Mouse (Mus musculus) Patski (cell line): ENCODE measurements around the gene Agrp. TPM values are rescaled to one million over a fixed set of nuclear protein-coding genes. Genes with fewer than 3 reads are reported as not detected.
A peak's percentile ranks its signal among the peaks of the same experiment; 100 is the strongest.
"Not testable (repeated sequence)": the region's sequence is repeated elsewhere in the genome, so short reads cannot be mapped to it uniquely, and the experiment has no call there.

Experiments
- ATAC-seq: fragments of 100-300 bp; one replicate; pipeline ENCODE4 v1.8.0; 2021
- CTCF ChIA-PET: fragments of 350-600 bp; sonication (Branson Sonifier 250); formaldehyde crosslinking; loops from one replicate; lab custom pipeline; 2022; ENCODE audit warnings: inconsistent platforms; lab: Charles Lee
- POLR2A ChIA-PET: fragments of 350-600 bp; sonication (Branson Sonifier 250); formaldehyde crosslinking; loops from one replicate; lab custom pipeline; 2022; ENCODE audit warnings: antibody characterized with exemption, inconsistent platforms; lab: Charles Lee
- DNase-seq: peaks from one replicate; pipeline ENCODE4 v3.0.0-alpha.2; 2011; ENCODE audit warnings: low read depth, low spot score
- H3K27me3 ChIP-seq: fragments of 371-371 bp; one replicate; pipeline ENCODE4 v1.5.1; 2021
- CTCF ChIP-seq: fragments of 100-300 bp; IDR thresholded peaks from one replicate; pipeline ENCODE4 v1.5.1; 2021
- in situ Hi-C: fragments of 300-500 bp; cut with MboI; formaldehyde crosslinking; loops from 3 replicates; pipeline ENCODE4 v1.11.1; 2018; ENCODE audit warnings: low pct_unique_long_range_greater_than_20kb, mixed read lengths
- polyA plus RNA-seq: library from polyadenylated mRNA; unstranded; gene quantifications from one replicate; pipeline ENCODE4 v1.2.3, GENCODE M21; 2021

Agrp gene
- polyA plus RNA-seq, 1 experiment from 2014 or later, result 0.30 TPM

DNA sequence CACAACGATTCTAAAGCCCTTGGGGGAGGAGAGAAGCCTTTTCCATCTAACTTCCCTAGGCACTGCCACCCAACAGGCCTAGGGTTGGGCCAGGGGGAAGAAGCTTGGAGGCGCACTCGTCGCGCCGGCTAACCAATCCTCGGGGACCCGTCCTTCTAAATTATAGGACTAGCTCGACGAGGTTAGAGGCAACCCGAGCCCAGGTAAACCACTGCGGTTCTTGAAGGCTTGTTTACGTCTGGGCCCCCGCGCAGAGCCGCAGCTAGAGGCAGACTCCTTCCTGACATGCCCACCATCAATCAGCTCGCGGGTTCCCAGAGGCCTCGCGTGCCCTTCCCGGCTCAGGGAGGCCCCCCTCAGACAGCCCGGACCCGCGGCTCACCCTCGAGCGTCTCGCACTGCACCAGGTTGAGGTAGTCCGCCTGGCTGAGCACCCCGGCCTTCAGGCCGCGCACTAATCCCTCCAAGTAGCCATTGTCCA lies 71.8 kb downstream of the Agrp start:
- in situ Hi-C loops, result no loop called here
- CTCF ChIA-PET, result interaction anchor here (1.2 to 3.1 kb wide), 5 partner anchors 46 to 81 kb away, joined by 4 to 9 read pairs (median 5); no protein-coding TSS in a partner anchor
- POLR2A ChIA-PET, result interaction anchor here (0.9 to 1.5 kb wide), 5 partner anchors 10 to 81 kb away, joined by 3 to 6 read pairs (median 4); no protein-coding TSS in a partner anchor
- no peak for TF ChIP-seq CTCF
- DNase-seq, result no peak
- H3K27me3 ChIP-seq, result no peaks in the 10 kb centered on the region
- ATAC-seq, result peak; percentile 26

- H3K27me3 ChIP-seq, ATAC-seq, in situ Hi-C loops, DNase-seq: not testable (repeated sequence)
- peak; percentile 40 for TF ChIP-seq CTCF
- ChIA-PET CTCF (interaction anchor here (1.0 to 3.1 kb wide), 7 partner anchors 11 to 139 kb away, joined by 3 to 9 read pairs (median 5); no protein-coding TSS in a partner anchor), POLR2A (interaction anchor here (0.9 to 1.5 kb wide), 3 partner anchors 29 to 80 kb away, joined by 3 to 4 read pairs (median 3); no protein-coding TSS in a partner anchor)
Measured at GRCm38 (mm10) chr8:105564573-105565229, 72.5 kb downstream of the Agrp start.

DNA sequence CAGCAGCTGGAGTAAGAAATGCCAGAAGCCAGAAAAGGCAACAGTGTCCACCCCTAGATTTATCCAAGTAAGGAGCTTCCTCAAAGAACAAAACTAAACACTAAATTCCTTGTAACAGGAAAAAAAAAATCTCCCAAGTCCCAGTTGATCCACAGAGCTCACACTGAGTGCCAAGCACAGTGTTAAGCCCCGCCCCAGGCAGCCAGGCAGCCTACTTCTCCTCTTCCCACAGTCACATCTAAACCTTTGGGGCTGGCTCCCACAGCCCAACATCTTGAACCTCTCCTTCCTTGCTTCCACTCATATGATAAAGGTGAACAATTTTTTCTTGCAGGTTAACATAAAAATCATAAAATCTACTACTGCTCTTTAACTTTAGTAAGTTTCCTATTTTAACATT lies 73.3 kb downstream of the Agrp start:
- no peak for ATAC-seq
- CTCF ChIA-PET, result interaction anchor here (1.0 to 3.1 kb wide), 6 partner anchors 10 to 140 kb away, joined by 3 to 9 read pairs (median 5); no protein-coding TSS in a partner anchor
- POLR2A ChIA-PET, result interaction anchor here (1.1 kb wide), 1 partner anchor 30 kb away, joined by 3 read pairs; no protein-coding TSS in a partner anchor
- H3K27me3 ChIP-seq, result no peaks in the 10 kb centered on the region
- DNase-seq, result no peak
- in situ Hi-C loops, result no loop called here
- no peak for TF ChIP-seq CTCF

GRCm38 (mm10) chr8:105562863-105563262 lies 74.3 kb downstream of the Agrp start:
- in situ Hi-C loops, result no loop called here
- POLR2A ChIA-PET, result no interaction called here

DNA sequence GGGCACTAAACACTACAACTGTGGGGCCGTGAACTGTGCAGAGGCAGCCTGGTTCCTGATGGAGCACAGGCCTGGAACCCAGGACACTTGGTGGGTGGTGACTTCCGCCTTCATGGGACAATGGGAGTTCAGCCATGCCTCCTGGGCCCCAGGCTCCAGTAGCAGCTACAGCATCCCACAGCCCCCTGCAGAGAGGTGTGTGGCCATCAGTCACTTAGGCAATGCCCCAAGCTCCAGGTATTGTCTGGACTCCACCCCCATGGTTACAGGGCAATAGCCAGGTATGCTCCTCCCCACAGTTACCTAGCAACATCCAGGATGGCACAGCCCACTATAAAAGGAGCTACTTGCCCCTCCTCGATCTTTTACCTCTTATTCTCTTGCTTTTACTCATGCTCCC lies 82.0 kb downstream of the Agrp start:
- CTCF ChIA-PET, result interaction anchor here (1.4 kb wide), 1 partner anchor 39 kb away, joined by 8 read pairs; no protein-coding TSS in a partner anchor

More at GRCm38 (mm10) chr8:105562863-105563262, 74.3 kb downstream of the Agrp start:
- no peak for DNase-seq
- no peaks in the 10 kb centered on the region for H3K27me3 ChIP-seq
- peak; percentile 6 for TF ChIP-seq CTCF
- ATAC-seq, result no peak
- CTCF ChIA-PET, result interaction anchor here (1.0 to 3.1 kb wide), 3 partner anchors 29 to 47 kb away, joined by 5 to 9 read pairs (median 5); no protein-coding TSS in a partner anchor

DNA sequence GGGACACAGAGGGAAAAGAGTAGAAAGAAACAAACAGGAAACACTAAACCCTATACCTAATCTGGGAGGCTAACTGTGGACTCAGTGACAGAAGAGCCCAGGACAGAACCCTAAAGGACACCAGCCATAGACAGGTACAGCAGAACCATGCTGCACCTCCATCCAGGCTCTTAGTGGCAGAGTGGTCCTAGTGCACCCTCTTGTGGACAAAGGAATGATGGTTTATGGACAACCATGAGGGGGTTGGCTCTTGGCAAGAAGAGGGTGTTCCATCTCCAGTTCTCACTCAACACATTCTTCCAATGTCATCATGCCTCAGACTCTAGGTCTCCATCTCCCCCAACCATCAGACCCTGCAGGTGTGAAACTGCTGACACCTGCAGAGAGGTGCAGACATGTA lies 83.1 kb downstream of the Agrp start:
- POLR2A ChIA-PET, result no interaction called here
- peak; percentile 96 for TF ChIP-seq CTCF
- DNase-seq (no peak), ATAC-seq (peak; percentile 59)
- in situ Hi-C loops, result loop anchor here (5.0 kb wide), 2 partner anchors 37 to 67 kb away; partner anchors contain the start of gene Hsd11b2
- H3K27me3 ChIP-seq, result no peaks in the 10 kb centered on the region
- CTCF ChIA-PET, result interaction anchor here (1.0 to 8.0 kb wide), 7 partner anchors 10 to 118 kb away, joined by 3 to 72 read pairs (median 6); partner anchors contain the start of gene Hsd11b2

More for the DNA sequence above, 82.0 kb downstream of the Agrp start:
- H3K27me3 ChIP-seq, result no peaks in the 10 kb centered on the region
- no peak for DNase-seq
- no peak for TF ChIP-seq CTCF
- in situ Hi-C loops, result no loop called here
- POLR2A ChIA-PET, result no interaction called here
- ATAC-seq, result no peak

GRCm38 (mm10) chr8:105552824-105553223 lies 84.4 kb downstream of the Agrp start:
- DNase-seq (no peak), ATAC-seq (peak; percentile 48)
- no peak for TF ChIP-seq CTCF
- ChIA-PET POLR2A (no interaction called here), CTCF (interaction anchor here (1.4 to 8.0 kb wide), 5 partner anchors 8 to 38 kb away, joined by 4 to 72 read pairs (median 6); partner anchors contain the start of gene Hsd11b2)
- H3K27me3 ChIP-seq, result no peaks in the 10 kb centered on the region
- in situ Hi-C loops, result loop anchor here (5.0 kb wide), 2 partner anchors 36 to 66 kb away; partner anchors contain the start of gene Hsd11b2

DNA sequence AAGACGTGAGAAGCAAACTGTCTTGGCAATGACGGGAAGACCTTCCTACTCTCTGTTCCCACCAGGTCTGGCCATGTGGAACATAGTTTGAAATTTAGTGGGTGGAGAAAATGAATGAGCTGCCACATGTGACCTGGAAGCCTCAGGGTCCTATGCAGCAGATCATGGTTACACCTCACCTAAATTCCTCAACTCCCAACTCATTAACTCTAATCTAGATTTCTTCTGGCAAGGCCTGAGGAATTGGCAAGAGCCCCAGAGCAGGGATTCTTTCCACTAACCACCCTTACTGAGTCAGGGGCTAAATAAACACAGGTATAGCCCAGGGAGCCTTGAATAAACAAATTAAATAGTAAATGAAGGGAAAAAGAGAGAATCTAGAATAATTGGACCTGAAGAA lies 85.2 kb downstream of the Agrp start:
- ATAC-seq (peak; percentile 28), DNase-seq (no peak)
- ChIA-PET POLR2A (interaction anchor here (0.6 kb wide), 1 partner anchor 42 kb away, joined by 4 read pairs; no protein-coding TSS in a partner anchor), CTCF (interaction anchor here (0.8 to 8.0 kb wide), 3 partner anchors 20 to 67 kb away, joined by 3 to 72 read pairs (median 3); no protein-coding TSS in a partner anchor)
- in situ Hi-C loops, result loop anchor here (5.0 kb wide), 2 partner anchors 35 to 65 kb away; partner anchors contain the start of gene Hsd11b2
- no peaks in the 10 kb centered on the region for H3K27me3 ChIP-seq
- TF ChIP-seq CTCF, result no peak

- TF ChIP-seq CTCF, result no peak
- POLR2A ChIA-PET, result no interaction called here
- in situ Hi-C loops, result loop anchor here (5.0 kb wide), 2 partner anchors 33 to 63 kb away; partner anchors contain the start of gene Hsd11b2
- CTCF ChIA-PET, result interaction anchor here (0.6 to 8.0 kb wide), 5 partner anchors 9 to 65 kb away, joined by 3 to 72 read pairs (median 11); no protein-coding TSS in a partner anchor
- DNase-seq (no peak), ATAC-seq (no peak)
- no peaks in the 10 kb centered on the region for H3K27me3 ChIP-seq
Measured at GRCm38 (mm10) chr8:105550083-105550482, 87.1 kb downstream of the Agrp start.

GRCm38 (mm10) chr8:105549506-105549905 lies 87.7 kb downstream of the Agrp start:
- no peak for TF ChIP-seq CTCF
- ChIA-PET POLR2A (no interaction called here), CTCF (interaction anchor here (1.3 to 8.0 kb wide), 4 partner anchors 9 to 65 kb away, joined by 6 to 72 read pairs (median 12); no protein-coding TSS in a partner anchor)
- in situ Hi-C loops, result no loop called here
- DNase-seq (no peak), ATAC-seq (no peak)
- H3K27me3 ChIP-seq, result no peaks in the 10 kb centered on the region
